Mouse (Mus musculus) CD4-positive naive resting alpha-beta T cell, adult 76 days (primary cell): ENCODE measurements around the gene Tac1. TPM values are rescaled to one million over a fixed set of nuclear protein-coding genes. Genes with fewer than 3 reads are reported as not detected.

Experiments used
- total RNA-seq: library from RNA; stranded (reverse); gene quantifications from one replicate; pipeline ENCODE4 v1.2.4, GENCODE M21; 2023

Tac1 gene
- not detected for total RNA-seq

GRCm38 (mm10) chr6:7554829-7555391, at the start of gene Tac1:
Gene Tac1 (plus strand): TSS chr6:7554879.

Other genes starting within 250 kb of the Tac1 start
- 10.5 TPM for gene Asns, start 138.4 kb downstream of the Tac1 start, total RNA-seq